Mouse (Mus musculus) thymus, postnatal 4 days (tissue): ENCODE results near the gene Manba.
A peak's percentile ranks its signal among the peaks of the same experiment; 100 is the strongest.
"Not testable (repeated sequence)": the region's sequence is repeated elsewhere in the genome, so short reads cannot be mapped to it uniquely, and the experiment has no call there.

Source experiments
- DNase-seq: peaks from one replicate; pipeline ENCODE4 v3.0.0; 2021

Manba gene

DNA sequence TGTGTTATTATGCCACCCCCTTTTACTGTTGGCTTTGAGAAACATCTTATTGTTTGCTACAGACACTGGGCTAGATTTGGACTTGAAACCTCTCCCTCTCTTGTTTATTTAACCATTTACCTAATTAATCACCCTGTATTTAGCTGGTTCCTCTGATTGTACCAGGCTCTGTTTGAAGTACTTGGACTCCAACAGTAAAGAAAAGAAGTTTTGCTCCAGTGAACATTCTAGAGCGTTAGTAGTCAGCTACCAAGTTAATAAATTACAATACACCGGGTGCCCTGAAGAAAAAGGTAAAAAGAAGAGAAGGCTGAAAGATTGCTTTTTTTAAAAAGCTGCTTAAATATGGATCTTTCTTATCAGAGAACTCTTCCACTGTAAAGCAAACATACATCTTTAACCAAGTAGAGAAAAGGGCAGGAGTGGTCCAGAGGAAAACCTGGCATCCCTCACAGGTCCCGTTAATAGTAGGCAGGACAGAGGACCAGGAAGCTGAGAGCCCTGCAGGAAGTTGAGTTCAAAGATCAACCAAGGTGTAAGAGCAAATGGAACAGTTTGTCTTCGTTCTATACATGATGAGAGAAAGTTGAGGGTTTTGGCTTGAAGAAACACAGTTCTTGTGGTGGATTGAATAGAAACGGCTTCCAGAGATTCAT lies 4.6 kb downstream of the Manba start:
- DNase-seq, result no peak

DNA sequence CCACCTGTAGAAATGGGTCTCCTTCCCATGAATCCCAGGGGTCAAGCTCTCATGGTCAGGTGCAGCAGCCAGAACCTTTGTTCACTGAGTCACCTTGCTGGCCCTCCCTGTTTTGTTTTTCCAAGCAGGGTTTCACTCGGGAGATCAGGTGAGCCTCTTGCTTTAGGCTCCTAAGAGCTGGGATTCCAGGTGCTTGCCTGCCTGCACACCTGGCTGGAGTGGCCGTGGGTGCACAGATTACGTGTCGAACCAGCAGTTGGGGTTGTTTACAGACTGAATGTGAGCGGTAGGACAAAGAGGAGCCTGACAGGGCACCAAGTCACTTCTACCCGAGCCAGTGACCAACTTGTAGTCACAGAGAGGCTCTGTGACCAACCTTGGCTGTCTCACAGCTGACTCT lies 5.7 kb downstream of the Manba start:
- no peak for DNase-seq

DNA sequence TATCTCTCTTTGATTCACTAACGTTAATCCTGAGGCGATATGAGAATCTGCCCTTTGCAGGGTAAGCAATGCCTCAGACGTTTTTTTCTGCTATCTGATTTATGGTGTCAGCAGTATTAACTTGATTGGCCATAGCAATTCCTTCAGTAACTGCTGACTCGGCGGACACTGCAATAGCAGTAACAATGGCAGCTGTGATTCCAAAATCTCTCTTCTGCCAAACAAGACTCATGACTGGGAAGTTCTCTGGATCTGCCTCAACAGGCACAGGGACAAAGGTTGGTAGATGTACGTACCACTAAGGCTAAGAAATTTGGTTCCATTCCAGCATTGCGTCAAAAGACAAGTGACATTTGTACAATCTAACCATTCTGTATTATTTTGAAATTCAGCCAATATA lies 7.9 kb downstream of the Manba start:
- DNase-seq, result not testable (repeated sequence)

DNA sequence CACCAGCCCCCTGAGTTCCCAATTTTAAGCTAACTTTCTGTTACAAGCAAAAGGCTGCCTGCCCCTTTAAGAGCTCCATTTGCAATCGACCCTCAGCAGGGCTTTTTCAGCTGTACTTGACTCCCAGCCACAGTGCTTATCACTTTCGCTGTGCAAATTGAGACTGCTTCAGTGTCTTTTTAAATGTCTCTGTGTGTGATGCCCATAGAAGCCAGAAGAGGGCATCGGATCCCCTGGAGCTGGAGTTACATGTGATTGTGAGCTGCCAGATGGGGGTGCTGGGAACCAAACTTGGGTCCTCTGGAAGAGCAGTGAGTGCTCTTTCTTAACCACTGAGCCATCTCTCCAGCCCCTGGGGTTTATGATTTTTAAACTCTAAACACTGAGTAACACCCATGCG lies 12.5 kb downstream of the Manba start:
- not testable (repeated sequence) for DNase-seq

DNA sequence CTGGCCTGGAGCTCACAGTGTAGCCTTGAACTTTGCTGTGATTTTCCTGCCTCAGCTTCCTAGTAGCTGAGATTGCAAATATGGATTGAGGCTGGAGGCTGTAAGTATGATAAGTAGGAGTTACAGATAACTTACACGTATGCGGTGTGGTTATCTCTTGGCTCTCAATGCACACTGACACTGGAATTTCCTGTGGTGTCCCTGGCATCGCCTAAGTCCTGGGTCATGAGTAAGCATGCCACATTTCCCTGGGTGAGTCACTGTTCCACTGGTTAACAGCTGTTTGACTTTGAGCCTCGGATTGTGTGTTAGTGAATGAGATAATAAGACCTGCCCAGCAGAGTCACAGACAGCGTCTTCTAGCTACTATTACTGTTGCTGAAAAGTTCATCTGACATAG lies 13.5 kb downstream of the Manba start:
- no peak for DNase-seq

DNA sequence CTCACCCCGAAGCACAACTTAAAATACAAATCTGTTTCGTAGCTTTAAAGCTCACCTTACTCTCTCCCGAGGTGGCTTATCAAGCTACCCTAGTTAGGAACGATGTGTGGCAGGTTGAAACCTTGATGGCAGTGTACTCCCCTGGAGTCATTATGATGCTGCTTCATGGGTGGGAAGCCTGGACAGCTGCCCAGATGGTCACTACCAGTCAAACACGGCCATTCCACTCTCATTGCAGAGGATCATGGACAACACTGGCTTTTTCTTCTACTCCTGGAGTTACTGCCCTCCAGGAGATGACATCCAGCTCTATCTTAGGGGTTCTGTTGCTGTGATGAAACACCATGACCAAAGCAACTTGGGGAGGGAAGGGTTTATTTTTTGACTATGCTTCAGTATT lies 17.7 kb downstream of the Manba start:
- DNase-seq, result no peak

DNA sequence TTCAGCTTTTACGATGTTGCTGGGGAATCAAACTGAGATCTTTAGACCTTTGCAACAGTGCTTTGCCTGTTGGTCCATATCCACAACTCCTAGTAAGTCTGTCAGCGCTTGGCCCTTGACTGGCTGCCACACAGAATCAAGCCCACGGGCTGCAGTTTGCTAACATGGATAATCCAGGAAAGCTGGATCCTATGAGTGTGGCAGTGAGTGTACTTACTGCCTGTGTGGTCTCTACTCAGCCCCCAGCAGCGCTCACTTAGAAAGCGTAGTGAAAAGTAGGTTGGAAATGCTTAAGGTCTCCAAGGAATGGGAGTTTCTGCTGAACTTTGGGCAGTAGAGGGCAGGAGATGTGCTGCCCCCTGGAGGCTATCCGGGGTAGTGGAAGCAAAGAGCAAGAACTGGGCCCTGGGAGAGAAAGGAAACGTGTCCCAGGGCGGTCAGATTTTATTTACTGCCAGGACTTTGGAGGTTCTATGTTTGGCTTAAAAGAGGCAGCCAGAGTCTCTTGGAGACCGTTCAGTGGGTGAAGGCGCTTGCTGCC lies 20.0 kb downstream of the Manba start:
- DNase-seq, result peak; percentile 87

DNA sequence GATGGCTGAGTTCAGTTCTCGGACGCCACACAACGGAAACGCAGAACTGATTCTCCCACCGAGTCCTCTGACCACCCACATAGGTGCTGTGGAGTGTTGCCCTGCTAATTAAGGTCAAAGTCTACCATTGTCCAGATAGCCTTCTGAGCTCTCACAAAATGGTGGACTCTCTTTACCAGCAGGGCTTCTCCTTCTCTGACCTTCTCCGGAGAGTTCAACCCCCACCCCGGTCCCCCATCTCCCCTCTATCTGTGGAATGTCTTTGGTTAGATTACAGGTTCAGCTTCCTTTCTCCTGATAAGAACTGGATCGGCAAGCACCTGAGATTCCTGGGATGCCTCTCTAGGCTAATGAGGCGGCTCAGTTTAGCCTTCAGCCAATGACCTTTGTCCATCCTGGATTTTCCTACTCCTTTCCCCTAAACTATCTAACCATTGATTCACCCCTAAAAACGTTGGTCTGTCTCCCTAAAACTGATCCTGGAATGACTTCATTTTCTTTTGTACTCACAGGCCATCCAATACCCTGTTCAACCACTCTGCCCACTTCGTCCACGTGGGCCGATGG lies 20.6 kb downstream of the Manba start:
- no peak for DNase-seq

DNA sequence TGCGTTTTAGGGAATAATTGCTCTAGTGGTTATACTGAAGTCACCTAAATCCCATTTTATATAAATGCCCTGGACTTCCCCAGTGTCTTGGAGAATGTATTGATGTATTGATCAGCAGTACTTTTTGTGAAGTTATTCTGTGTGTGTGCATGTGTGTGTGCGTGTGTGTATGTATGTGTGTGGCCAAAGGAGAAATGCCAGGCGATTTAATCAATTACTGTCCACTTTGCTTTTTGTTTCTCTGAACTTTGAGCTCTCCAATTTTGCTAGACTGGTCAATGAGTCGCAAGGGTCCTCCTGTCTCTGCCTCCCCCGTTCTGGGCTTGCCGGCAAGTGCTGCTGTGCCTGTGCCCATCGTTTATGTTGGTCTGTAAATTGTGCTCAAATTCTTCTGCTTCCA lies 22.1 kb downstream of the Manba start:
- DNase-seq, result no peak

DNA sequence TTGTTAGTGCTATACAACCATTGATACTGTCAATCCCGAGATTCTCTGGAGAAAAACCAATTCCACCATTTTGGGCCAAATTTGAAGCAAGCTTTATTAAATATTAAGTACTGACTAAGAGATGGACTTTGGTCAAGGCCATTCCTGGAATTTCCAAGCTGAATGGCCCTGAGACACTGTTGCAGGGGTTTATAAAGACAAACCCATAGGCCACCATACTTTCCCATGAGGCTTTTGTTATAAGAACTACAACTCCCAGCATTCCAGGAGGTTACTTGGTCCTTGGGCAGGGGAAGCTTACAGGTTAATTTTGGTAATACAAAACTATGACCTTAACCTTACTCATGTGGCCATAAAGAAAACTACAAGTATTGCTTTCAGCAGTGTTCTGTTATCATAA lies 22.8 kb downstream of the Manba start:
- no peak for DNase-seq

DNA sequence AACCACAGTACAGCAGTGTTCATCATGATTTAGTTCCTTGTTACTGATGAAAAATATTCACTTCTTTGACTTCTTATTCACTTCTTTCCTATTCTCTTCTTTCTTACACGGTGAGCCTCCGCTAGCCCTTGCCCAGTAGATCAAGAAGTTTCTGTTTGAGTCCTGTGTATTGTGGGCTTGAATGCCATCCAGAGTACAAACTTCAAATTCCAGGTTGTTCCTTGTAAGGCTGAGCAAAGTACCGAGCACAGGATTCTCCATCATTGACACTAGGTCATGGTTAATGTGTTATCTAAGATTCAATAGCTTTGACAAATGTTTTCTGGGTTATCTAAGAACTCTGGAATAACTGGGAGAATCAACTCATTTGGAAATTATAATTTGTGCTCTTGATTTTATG lies 25.0 kb downstream of the Manba start:
- DNase-seq, result no peak

DNA sequence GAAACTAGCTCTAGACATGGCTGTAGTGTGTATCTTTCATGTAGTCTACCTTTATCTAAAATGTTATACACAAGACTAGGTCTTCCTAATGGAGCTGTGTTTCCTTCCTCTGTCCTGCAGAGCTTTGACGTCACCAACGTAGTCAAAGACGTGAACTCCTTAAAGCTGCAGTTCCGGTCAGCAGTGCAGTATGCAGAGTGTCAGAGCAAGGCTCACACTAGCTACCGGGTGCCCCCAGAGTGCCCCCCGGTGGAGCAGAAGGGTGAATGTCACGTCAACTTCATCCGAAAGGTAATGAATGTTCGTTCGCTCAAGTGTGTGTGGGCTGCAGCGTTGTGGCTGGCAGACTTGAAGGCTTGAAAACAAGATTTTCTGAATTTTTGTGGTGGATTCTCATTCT lies 26.3 kb downstream of the Manba start:
- peak; percentile 59 for DNase-seq

DNA sequence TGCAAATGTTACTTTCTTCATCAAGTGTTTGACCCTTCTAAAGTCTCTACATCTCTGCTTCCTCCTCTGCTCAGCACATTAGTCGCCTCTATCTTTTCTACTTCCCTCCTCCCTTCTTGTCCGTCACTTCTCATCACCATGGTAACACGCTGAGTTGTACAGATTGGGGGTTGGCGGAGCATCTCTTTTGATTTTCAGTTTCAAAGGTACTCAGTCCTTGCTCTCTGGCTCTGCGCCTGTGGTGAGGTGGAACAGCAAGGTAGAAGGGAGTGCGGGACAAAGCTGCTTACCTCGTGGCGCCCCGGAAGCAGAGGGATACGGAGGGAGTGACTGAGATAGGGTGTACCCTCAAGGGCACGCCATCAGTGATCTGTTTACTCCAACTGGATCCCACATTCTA lies 27.9 kb downstream of the Manba start:
- no peak for DNase-seq

DNA sequence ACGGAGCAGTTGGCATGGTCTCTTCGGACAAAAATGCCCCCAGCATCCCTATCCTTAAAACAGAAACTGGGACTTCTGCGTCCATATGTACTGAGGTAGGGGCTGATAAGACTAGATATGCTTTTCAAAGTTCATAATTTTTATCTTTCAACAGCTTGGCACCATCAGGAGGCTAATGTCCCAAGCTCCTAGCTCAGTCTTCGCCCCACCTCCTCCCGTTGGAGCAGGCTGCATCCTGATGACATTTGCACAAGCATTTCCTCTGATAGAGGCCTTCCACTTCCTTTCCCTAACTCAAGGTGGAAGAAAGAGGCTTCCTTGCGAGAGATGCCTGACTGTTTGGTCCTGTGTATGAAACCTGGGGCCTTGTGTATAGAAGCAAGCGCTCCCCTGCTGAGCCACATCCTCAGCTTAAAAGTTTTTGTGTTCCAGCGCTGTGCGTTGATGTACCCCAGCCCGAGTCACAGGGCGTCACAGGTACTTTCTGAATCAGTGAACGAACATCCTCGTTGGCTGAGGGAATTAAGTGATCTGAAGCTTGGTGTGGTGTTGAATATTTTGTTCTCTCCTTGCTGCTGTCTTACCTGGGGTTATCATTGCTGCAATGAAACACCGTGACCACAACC lies 28.5 kb downstream of the Manba start:
- no peak for DNase-seq

DNA sequence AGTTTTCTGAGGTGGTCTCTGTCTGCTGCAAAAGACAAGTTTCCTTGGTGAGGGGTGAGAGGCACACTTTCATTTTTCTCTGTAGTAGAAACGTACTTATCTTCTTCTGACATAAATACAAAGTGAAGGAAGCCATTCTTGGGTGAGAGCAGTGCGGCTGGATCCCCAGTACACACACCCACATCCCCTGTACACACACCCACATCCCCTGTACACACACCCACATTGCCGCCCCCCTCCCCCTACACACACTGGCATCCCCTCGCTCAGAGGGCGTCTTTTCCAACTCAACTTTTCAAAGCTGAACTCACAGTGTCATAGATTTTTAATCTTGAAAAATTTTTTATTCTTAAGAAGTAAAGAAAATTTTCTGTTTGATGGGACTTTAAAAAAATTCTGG lies 29.8 kb downstream of the Manba start:
- DNase-seq, result peak; percentile 57

DNA sequence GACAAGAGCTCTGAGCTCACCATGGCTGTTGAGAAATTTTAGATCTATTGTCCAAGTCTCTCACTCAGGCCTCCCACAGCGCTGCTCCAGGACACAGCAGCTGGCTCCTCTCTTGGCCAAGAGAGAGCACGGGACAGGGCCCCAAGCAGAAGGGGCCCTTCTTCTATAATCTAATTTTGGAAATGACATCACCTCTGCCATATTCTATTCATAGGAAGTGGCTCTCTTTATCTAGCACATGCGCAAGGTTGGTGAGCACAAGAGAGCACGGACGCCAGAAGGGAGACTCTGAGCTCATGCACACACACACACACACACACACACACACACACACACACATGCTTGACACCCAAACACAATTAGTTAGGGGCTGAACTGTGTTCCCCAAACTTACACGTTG lies 31.5 kb downstream of the Manba start:
- peak; percentile 25 for DNase-seq

DNA sequence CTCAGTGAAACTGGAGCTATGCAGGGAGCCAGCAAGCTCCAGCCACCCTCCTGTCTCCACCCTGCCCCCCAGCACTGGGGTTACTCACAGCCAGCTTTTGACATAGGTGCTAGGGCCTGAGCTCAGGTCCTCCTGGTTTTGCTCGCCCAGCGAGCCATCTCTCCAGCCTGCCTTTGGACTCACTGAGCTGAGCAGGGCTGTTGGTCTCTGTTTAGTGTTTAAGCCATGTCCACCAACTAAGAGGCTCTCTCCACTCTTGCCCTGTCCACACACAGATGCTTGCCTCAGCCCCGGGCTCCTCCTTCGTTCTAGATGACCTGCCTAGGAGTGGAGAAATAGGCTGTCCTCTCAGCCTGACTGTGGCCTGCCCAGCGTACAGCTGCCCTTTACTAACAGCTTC lies 33.5 kb downstream of the Manba start:
- no peak for DNase-seq

DNA sequence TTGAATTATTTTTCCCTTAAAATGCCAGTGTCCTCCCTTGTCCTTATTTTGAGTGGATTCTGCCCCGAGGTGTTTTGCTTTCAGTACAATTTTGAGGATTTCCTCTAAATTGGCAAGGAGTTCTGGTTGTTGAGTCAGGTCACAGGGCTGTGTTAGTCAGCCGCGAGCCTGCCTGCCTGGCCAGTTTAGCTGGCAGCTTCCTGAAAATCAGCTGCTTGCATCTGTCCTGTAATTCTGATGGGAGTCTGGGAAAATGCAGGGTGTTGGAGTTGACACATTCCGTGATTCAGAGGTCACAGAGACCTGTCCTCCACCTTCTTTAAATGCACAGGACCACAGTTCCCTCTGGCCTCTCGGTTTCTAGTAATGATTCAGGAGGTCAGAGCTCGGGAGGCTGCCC lies 34.2 kb downstream of the Manba start:
- no peak for DNase-seq

DNA sequence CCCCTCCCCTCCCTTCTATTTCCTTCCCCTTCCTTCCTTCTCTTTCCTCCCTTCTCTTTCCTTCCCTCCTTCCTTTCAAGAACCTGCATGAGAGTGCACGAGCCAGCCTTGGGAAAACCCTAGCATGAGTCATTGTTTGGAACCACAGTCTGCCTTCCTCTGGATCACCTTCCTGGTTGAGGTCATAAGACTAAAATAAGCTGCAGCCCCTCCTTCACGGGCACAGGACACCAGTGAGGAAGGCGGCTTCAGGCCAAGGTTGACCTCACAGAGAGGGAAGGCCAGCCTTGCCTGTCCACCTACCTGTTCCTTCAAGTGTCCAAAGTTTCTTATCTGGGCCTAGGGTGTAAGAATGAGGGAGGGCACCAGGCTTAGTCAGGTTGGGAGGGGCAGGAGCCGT lies 36.6 kb downstream of the Manba start:
- DNase-seq, result no peak

DNA sequence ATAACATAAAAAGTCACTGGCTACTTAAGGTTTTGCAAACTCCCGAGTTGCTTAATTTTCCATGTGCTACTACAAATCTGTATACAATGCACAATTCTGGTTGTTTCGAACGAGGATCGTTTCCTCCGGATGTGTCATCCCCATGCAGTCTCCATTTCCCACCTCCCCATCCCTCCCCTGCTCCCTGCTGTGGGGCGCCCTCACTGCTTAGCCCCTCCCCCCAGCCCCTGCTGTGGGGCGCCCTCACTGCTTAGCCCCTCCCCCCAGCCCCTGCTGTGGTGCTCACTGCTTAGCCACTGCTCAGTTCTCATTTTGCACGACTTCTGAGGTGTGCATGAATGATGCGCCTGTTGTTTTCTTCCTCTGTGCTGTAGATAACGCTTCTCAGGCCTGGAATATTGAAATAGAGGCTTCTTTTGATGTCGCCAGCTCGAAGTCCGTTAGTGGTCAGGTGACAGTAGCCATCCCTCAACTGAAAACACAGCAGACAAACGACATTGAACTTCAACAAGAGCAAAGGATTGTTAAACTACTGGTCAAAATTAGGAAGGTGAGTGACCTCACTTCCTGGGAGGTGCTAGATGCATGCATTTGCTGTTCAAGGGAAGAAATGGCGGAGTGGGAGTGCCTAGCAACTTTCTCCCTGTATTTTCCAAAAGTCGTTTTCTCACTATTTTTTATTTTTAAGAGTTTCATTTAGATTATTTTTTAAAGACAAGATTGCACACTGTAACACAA lies 37.4 kb downstream of the Manba start:
- DNase-seq, result no peak

DNA sequence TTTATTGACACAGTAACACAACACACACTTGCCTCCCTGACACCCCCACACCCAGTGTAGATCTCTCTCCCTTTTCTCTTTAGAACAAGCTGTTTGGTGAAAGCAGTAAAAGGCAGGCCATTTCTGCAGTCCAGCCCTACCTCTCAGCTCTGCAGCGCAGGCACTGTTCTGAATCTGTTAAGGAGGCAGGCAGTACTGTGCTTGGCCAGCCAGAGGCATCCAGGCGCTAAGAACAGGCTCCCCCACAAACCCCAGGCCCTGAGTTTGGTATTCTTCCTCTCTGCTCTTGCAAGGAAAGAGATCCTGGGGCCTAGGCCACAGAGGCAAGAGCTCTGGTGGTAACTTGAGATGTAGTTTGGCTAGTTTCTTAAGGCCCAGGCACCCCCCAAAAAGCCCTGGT lies 39.5 kb downstream of the Manba start:
- DNase-seq, result not testable (repeated sequence)

DNA sequence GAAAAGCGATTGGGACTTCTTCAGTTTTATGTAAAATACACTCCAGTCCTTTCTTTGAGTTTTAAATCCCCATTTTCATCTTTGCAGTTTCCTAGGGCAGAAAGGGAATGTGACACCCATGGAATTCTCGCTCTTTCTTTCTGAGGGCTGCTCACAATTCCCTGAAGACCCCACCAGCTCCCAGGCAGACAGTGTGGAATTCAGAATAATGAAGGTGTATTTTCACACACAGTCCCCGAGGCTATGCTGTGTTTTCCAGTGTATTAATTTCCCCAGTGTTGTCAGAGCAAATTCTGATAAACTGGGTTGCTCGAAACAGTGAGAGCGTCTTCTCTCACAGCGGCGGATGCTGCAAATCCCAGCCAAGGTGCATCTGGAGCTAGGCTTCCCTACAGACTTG lies 44.3 kb downstream of the Manba start:
- DNase-seq, result no peak

DNA sequence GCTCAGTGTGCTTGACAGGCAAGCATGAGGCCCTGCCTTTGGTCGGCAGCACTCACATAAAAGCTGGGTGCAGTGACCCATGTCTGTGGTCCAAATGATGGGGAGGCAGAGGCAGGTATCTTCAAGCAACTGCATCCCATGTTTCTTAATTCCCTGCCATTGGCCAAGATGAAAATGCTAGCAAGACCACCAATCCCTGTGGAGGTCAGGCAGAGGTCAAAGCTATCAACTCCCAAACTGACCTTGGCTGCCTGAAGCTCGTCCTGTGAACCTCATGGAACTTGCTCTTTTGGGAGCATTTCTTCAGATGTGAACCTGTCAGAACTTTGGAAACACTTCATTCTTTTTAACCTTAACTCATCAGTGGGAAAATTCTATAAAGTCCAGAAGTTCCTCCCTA lies 46.4 kb downstream of the Manba start:
- no peak for DNase-seq

DNA sequence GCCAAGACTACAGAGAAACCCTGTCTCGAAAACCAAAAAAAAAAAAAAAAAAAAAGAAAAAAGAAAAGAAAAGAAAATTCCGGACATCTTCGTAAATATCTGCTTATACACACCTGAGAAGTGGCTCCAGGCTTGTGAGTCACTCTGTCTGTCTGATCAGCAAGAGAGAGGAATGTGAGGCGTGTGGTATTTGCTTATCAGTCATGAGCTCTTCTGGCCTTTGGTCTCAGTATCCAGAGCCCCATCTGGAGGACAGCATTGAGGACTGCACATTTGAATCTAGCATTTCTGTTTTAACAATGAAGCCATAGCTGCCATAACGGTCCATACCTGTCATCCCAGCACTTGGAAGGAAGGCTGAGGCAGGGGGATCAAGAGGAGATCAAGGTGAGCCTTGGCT lies 48.7 kb downstream of the Manba start:
- no peak for DNase-seq
